Comparison of ENCODE assay signal across 8 mouse cellular contexts in the genomic region with DNA sequence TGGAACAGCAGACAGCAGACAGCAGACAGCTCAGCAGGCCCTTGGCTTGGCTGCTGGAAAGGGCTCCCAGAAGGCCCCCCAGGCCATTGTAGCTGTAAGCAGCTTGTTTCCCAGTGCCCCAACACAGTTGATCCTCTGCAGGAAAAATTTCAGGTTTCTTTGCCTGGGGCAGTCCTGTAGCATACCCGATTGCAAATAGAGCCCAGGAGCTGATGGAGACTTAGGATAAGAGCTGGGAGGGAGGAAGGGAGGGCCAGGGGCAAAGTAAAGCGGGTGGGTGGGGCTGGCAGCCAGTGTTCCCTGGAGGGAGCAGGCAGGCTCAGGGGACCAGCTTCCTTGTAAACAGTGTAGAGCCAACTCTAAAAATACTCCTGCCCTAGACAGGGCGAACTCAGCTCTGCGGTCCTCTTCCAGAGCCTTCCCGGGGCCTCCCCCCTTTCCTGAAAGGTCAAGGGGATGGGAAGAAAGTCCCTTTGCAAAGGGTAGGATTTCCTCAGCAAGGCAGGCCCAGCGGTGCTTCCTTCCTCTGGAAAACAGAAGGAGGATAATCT.
A peak's percentile ranks its signal among the peaks of the same experiment; 100 is the strongest.
DNase-seq lines count a peak whose midpoint lies in the region; ATAC-seq and TF ChIP-seq lines count a peak whose summit lies in the region.

No protein-coding gene starts in this region.

- H3K4me3 ChIP-seq in hindbrain, postnatal 0 days (ENCODE audit: low read length): no peak overlapping the region
- H3K4me3 ChIP-seq in liver, embryonic 12.5 days: no peak overlapping the region
- no peak overlapping the region for H3K4me3 ChIP-seq in stomach, embryonic 14.5 days (ENCODE audit: low read depth, low read length)

- no peak overlapping the region; the same call in 1 of the 2 replicates for H3K9ac ChIP-seq in hindbrain, postnatal 0 days (replicated peaks; ENCODE audit: low read length)
- peak overlapping the region; percentile 54 for H3K9ac ChIP-seq in liver, embryonic 12.5 days
- H3K9ac ChIP-seq in stomach, embryonic 14.5 days (replicated peaks; ENCODE audit: low read depth, low read length): 0 out of 2 replicates have a peak overlapping the region, but pooled peaks have one; percentile 7

- no peak overlapping the region for H3K4me2 ChIP-seq in hindbrain, postnatal 0 days (ENCODE audit: low read depth, low read length)
- H3K4me2 ChIP-seq in liver, embryonic 12.5 days: peak overlapping the region; percentile 44
- no peak overlapping the region; the same call in 1 of the 2 replicates for H3K4me2 ChIP-seq in stomach, embryonic 14.5 days (replicated peaks; ENCODE audit: low read depth, low read length)

- DNase-seq in ovary, postnatal 36 days (ENCODE audit: low spot score): peak; percentile 34
- no peak for DNase-seq in ovary, postnatal 14 days (ENCODE audit: low spot score)
- DNase-seq in gastrocnemius, postnatal 14 days: peak; percentile 72
- peak; percentile 10 for DNase-seq in hindbrain, postnatal 0 days (ENCODE audit: low spot score)
- DNase-seq in frontal cortex, adult 2 months (ENCODE audit: extremely low spot score in 1 of 2, low spot score in 1 of 2): no peak
- no peak for DNase-seq in cerebellum, postnatal 25 days

- no peak overlapping the region for H3K27ac ChIP-seq in hindbrain, postnatal 0 days
- peak overlapping the region; percentile 87 for H3K27ac ChIP-seq in liver, embryonic 12.5 days
- H3K27ac ChIP-seq in stomach, embryonic 14.5 days (ENCODE audit: low read length): peak overlapping the region; percentile 85

- H3K36me3 ChIP-seq in hindbrain, postnatal 0 days (ENCODE audit: insufficient read depth, low read length): no peaks in the 10 kb centered on the region
- H3K36me3 ChIP-seq in liver, embryonic 12.5 days: no peaks in the 10 kb centered on the region
- H3K36me3 ChIP-seq in stomach, embryonic 14.5 days (ENCODE audit: control insufficient read depth, insufficient read depth, low read length): no peaks in the 10 kb centered on the region

- ATAC-seq in hindbrain, postnatal 0 days: peak; percentile 47; the same call in 1 of the 2 replicates
- peak; percentile 78 for ATAC-seq in liver, embryonic 12.5 days
- peak; percentile 91 for ATAC-seq in stomach, embryonic 14.5 days (ENCODE audit: insufficient number of reproducible peaks, insufficient read depth, low FRiP score, low read depth)

- WGBS in hindbrain, postnatal 0 days: 21% methylated on average over 6 of the region's 6 CpGs
- 21% methylated on average over 6 of the region's 6 CpGs for WGBS in liver, embryonic 12.5 days (ENCODE audit: insufficient replicate concordance)
- 8% methylated on average over 6 of the region's 6 CpGs for WGBS in stomach, embryonic 14.5 days

- TF ChIP-seq CTCF in hindbrain, postnatal 0 days (IDR thresholded peaks at IDR 0.05; ENCODE audit: low read depth): no peak

- no peaks in the 10 kb centered on the region for H3K27me3 ChIP-seq in hindbrain, postnatal 0 days (ENCODE audit: insufficient read depth, low read length)
- no peaks in the 10 kb centered on the region; the same call in 1 of the 2 replicates for H3K27me3 ChIP-seq in liver, embryonic 12.5 days (replicated peaks)
- H3K27me3 ChIP-seq in stomach, embryonic 14.5 days (ENCODE audit: control insufficient read depth, insufficient read depth, low read length): no peaks in the 10 kb centered on the region

- 0 out of 2 replicates have a peak, but pooled peaks cover 5% of the 10 kb centered on the region for H3K4me1 ChIP-seq in hindbrain, postnatal 0 days (ENCODE audit: insufficient read depth, low read length)
- H3K4me1 ChIP-seq in liver, embryonic 12.5 days: peaks cover 60% of the 10 kb centered on the region
- H3K4me1 ChIP-seq in stomach, embryonic 14.5 days (ENCODE audit: control insufficient read depth, insufficient read depth, low read length): peaks cover 20% of the 10 kb centered on the region

- no peaks in the 10 kb centered on the region for H3K9me3 ChIP-seq in hindbrain, postnatal 0 days (ENCODE audit: low read length)
- H3K9me3 ChIP-seq in liver, embryonic 12.5 days (replicated peaks): no peaks in the 10 kb centered on the region
- H3K9me3 ChIP-seq in stomach, embryonic 14.5 days (ENCODE audit: control insufficient read depth, low read depth, low read length): no peaks in the 10 kb centered on the region

- intact Hi-C loops in gastrocnemius, postnatal 14 days (cut with DNase I; ENCODE audit: low total_unique reads): no loop called here

Comparison
In these comparisons a context has a peak if more than half of its experiments do, and no peak if none do; other contexts are left out.
1. DNase-seq: peak in ovary, postnatal 36 days (single experiment), gastrocnemius, postnatal 14 days (single experiment) and hindbrain, postnatal 0 days (single experiment); none in ovary, postnatal 14 days (single experiment), frontal cortex, adult 2 months (0 of 2) and cerebellum, postnatal 25 days (0 of 2).
2. Peak in every context shown above with its lines, with median percentiles within 50 percentile points of each other: ATAC-seq.